Mouse (Mus musculus) lung, embryonic 15.5 days (tissue): ENCODE results near the gene Rfx7. TPM values are rescaled to one million over a fixed set of nuclear protein-coding genes. Genes with fewer than 3 reads are reported as not detected.
A peak's percentile ranks its signal among the peaks of the same experiment; 100 is the strongest.

Source experiments
- ATAC-seq: fragments of 200-750 bp; cut with Nextera tagmentation; 2 replicates; pipeline ENCODE4 v1.8.0; 2017; ENCODE audit warnings: moderate number of reproducible peaks, borderline replicate concordance; ENCODE audit not compliant: low FRiP score, low TSS enrichment; ENCODE audit errors: extremely low read depth
- H3K27ac ChIP-seq: fragments of 300-500 bp; sonication (generic); 2 replicates; pipeline ENCODE4 v1.5.1; 2015; ENCODE audit warnings: moderate library complexity, mild to moderate bottlenecking, inconsistent platforms
- H3K27me3 ChIP-seq: fragments of 300-500 bp; sonication (generic); 2 replicates; pipeline ENCODE4 v1.6.1; 2015; ENCODE audit warnings: inconsistent platforms
- H3K36me3 ChIP-seq: fragments of 300-500 bp; sonication (generic); 2 replicates; pipeline ENCODE4 v1.6.1; 2015; ENCODE audit warnings: inconsistent platforms
- H3K4me1 ChIP-seq: fragments of 300-500 bp; sonication (generic); 2 replicates; pipeline ENCODE4 v1.6.1; 2015; ENCODE audit warnings: inconsistent platforms
- H3K4me2 ChIP-seq: fragments of 300-500 bp; sonication (generic); 2 replicates; pipeline ENCODE4 v1.6.1; 2015; ENCODE audit warnings: inconsistent platforms, mild to moderate bottlenecking, moderate library complexity
- H3K4me3 ChIP-seq: fragments of 300-500 bp; sonication (generic); 2 replicates; pipeline ENCODE4 v1.5.1; 2015; ENCODE audit warnings: mild to moderate bottlenecking, inconsistent platforms
- H3K9ac ChIP-seq: fragments of 300-500 bp; sonication (generic); 2 replicates; pipeline ENCODE4 v1.6.1; 2015; ENCODE audit warnings: inconsistent platforms
- H3K9me3 ChIP-seq: fragments of 300-500 bp; sonication (generic); 2 replicates; pipeline ENCODE4 v1.6.1; 2016; ENCODE audit warnings: inconsistent platforms
- WGBS: fragments of 180-500 bp; shearing (Covaris S2); methylation state at CpG from one replicate; pipeline ENCODE4 v1.1.7; 2015; 5-methylcytosine and 5-hydroxymethylcytosine counted together
- polyA plus RNA-seq: library from polyadenylated mRNA; unstranded; fragments of >200 nt; fragmentation: Nextera tagmentation; extraction: Ambion mirVana; gene quantifications from 2 replicates; pipeline ENCODE4 v1.2.1, GENCODE M21; 2015

Rfx7 gene
- polyA plus RNA-seq: 9.0 TPM in 2 replicates

GRCm38 (mm10) chr9:72531996-72532380 lies at the start of gene Rfx7:
TSS of gene Rfx7 (plus strand) at chr9:72532240.
- H3K27me3 ChIP-seq: no peaks in the 10 kb centered on the region
- H3K4me2 ChIP-seq: peak within 1 kb of the TSS; percentile 78
- H3K9ac ChIP-seq: peak within 1 kb of the TSS; percentile 98
- H3K4me3 ChIP-seq: peak within 1 kb of the TSS; percentile 96
- H3K36me3 ChIP-seq: no peaks in the 10 kb centered on the region
- H3K9me3 ChIP-seq: no peaks in the 10 kb centered on the region
- under 1% methylated on average over 27 of the region's 63 CpGs for WGBS
- H3K27ac ChIP-seq: peak within 1 kb of the TSS; percentile 100
- H3K4me1 ChIP-seq: peaks cover 12% of the 10 kb centered on the region
- peak; percentile 88 for ATAC-seq

DNA sequence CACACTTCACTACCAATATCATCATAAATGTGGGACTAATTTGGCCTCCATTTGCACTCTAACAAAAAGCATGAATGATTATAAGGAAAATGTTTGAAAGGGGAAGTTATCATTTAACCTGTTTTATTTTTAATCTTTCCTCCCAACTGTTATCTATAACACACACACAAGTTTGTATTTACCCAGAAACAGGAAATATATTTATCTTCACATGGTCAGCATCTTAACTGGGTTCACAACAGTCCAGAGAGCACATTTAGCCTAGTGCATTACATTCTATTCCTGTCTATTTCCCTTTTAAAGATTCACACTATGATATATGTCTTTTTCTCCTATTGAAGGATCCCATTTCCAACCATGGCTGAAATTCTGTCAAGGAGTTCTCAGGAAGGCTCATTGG lies 43.5 kb upstream of the Rfx7 start:
- ATAC-seq: no peak
- peaks cover 7% of the 10 kb centered on the region; the same call in 1 of the 2 replicates for H3K36me3 ChIP-seq
- H3K4me3 ChIP-seq: no peak overlapping the region
- peaks cover 10% of the 10 kb centered on the region for H3K4me1 ChIP-seq
- no peaks in the 10 kb centered on the region for H3K27me3 ChIP-seq
- no peak overlapping the region for H3K4me2 ChIP-seq
- no peaks in the 10 kb centered on the region for H3K9me3 ChIP-seq
- no peak overlapping the region for H3K9ac ChIP-seq
- no peak overlapping the region for H3K27ac ChIP-seq

DNA sequence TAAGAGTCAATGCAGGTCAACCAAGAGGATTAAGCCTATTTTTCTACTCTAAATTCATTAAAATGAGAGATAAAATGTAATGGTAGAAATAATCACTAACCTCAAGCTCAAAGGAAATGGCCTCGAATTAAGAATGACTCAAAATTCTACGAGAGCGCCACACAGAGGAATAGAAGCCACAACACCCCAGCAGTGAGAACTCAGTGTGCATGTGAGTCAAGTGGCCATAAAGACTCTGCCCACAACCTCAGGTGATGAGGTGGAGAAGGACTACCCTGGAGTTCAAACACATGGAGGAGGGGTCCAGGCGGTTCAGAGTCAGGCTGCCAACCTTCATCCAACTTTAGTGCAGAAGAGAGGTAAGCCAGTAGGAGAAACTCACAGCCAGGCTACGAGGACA lies 42.9 kb upstream of the Rfx7 start:
- Histone ChIP-seq H3K27me3 (no peaks in the 10 kb centered on the region), H3K9ac (no peak overlapping the region), H3K9me3 (no peaks in the 10 kb centered on the region), H3K4me3 (no peak overlapping the region), H3K36me3 (0 out of 2 replicates have a peak, but pooled peaks cover 3% of the 10 kb centered on the region), H3K27ac (no peak overlapping the region), H3K4me2 (no peak overlapping the region), H3K4me1 (peaks cover 10% of the 10 kb centered on the region)
- 95% methylated on average over 5 of the region's 5 CpGs for WGBS
- no peak for ATAC-seq

GRCm38 (mm10) chr9:72491559-72492193 lies 40.4 kb upstream of the Rfx7 start:
- Histone ChIP-seq H3K36me3 (0 out of 2 replicates have a peak, but pooled peaks cover 3% of the 10 kb centered on the region), H3K4me2 (peak overlapping the region; percentile 89), H3K27ac (peak overlapping the region; percentile 77), H3K4me3 (peak overlapping the region; percentile 60), H3K27me3 (no peaks in the 10 kb centered on the region), H3K9me3 (no peaks in the 10 kb centered on the region), H3K4me1 (peaks cover 10% of the 10 kb centered on the region), H3K9ac (peak overlapping the region; percentile 58)
- ATAC-seq: peak; percentile 97
- under 1% methylated on average over 32 of the region's 32 CpGs for WGBS

DNA sequence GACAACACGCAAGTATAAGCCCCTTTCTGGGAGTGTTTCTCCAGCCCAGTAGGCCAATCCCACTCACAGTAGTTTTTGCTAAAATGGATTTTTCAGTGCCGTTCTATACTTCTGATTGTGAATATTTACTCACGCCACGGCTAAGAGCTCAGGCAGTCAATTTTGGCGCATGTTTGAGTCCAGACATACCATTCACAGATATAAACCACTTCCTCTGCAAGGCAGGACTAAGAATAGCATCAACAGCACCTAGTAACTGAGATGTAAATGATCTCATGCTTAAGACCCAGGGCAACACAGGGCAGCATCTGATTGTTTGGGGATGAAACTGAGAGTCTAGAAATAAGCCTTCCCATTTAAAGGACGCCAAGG lies 39.9 kb upstream of the Rfx7 start, which contains the start of gene Tex9:
TSS of gene Tex9 (minus strand) at position 19 of the 372 bp plus-strand sequence.
- peak; percentile 35 for ATAC-seq
- no peaks in the 10 kb centered on the region for H3K9me3 ChIP-seq
- H3K27me3 ChIP-seq: no peaks in the 10 kb centered on the region
- WGBS: 8% methylated on average over 6 of the region's 6 CpGs
- peak within 1 kb of the TSS; percentile 58 for H3K9ac ChIP-seq
- H3K36me3 ChIP-seq: no peaks in the 10 kb centered on the region
- peak within 1 kb of the TSS; percentile 89 for H3K4me2 ChIP-seq
- peaks cover 10% of the 10 kb centered on the region for H3K4me1 ChIP-seq
- H3K4me3 ChIP-seq: peak within 1 kb of the TSS; percentile 60
- H3K27ac ChIP-seq: peak within 1 kb of the TSS; percentile 77

- Histone ChIP-seq H3K9ac (no peak overlapping the region), H3K9me3 (no peaks in the 10 kb centered on the region), H3K4me1 (peaks cover 10% of the 10 kb centered on the region), H3K36me3 (no peaks in the 10 kb centered on the region), H3K4me2 (no peak overlapping the region), H3K4me3 (no peak overlapping the region), H3K27ac (no peak overlapping the region), H3K27me3 (no peaks in the 10 kb centered on the region)
- no peak for ATAC-seq
- WGBS: 85% methylated on average over 2 of the region's 2 CpGs
Observed at GRCm38 (mm10) chr9:72493465-72493864, 38.6 kb upstream of the Rfx7 start.

GRCm38 (mm10) chr9:72493984-72494685 lies 37.9 kb upstream of the Rfx7 start:
- Histone ChIP-seq H3K9me3 (no peaks in the 10 kb centered on the region), H3K27me3 (no peaks in the 10 kb centered on the region), H3K36me3 (no peaks in the 10 kb centered on the region), H3K4me1 (peaks cover 10% of the 10 kb centered on the region), H3K4me3 (no peak overlapping the region), H3K4me2 (no peak overlapping the region), H3K9ac (no peak overlapping the region), H3K27ac (no peak overlapping the region)
- no peak for ATAC-seq
- 75% methylated on average over 3 of the region's 3 CpGs for WGBS

GRCm38 (mm10) chr9:72496691-72497090 lies 35.3 kb upstream of the Rfx7 start:
- Histone ChIP-seq H3K27ac (no peak overlapping the region), H3K27me3 (no peaks in the 10 kb centered on the region), H3K36me3 (no peaks in the 10 kb centered on the region), H3K4me3 (no peak overlapping the region), H3K4me2 (no peak overlapping the region), H3K9ac (no peak overlapping the region), H3K9me3 (no peaks in the 10 kb centered on the region), H3K4me1 (peaks cover 6% of the 10 kb centered on the region)
- ATAC-seq: no peak
- 65% methylated on average over 2 of the region's 2 CpGs for WGBS

DNA sequence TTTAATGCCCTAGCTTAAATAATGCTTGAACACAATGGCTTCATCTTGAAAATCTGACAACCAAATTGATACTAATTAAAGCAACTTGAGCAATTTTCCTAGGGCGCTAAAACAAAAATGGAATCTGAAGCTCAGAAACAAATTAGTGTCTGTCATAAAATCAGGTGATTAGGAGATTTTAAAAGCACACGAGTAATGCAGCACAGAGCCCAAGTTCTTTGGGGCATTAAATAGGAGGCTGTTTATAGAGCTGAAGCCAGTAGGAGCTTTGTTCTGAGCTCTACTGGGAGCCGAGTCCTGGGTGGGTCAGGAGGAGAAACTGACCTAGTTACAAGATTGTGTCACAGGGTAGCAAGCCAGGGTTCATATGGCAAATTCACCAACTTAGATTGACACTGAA lies 34.9 kb upstream of the Rfx7 start:
- no peak for ATAC-seq
- no peaks in the 10 kb centered on the region for H3K27me3 ChIP-seq
- WGBS: 76% methylated on average over 3 of the region's 3 CpGs
- no peaks in the 10 kb centered on the region for H3K36me3 ChIP-seq
- H3K4me1 ChIP-seq: peaks cover 3% of the 10 kb centered on the region
- H3K9ac ChIP-seq: no peak overlapping the region
- H3K9me3 ChIP-seq: no peaks in the 10 kb centered on the region
- H3K4me3 ChIP-seq: no peak overlapping the region
- no peak overlapping the region for H3K27ac ChIP-seq
- no peak overlapping the region for H3K4me2 ChIP-seq

DNA sequence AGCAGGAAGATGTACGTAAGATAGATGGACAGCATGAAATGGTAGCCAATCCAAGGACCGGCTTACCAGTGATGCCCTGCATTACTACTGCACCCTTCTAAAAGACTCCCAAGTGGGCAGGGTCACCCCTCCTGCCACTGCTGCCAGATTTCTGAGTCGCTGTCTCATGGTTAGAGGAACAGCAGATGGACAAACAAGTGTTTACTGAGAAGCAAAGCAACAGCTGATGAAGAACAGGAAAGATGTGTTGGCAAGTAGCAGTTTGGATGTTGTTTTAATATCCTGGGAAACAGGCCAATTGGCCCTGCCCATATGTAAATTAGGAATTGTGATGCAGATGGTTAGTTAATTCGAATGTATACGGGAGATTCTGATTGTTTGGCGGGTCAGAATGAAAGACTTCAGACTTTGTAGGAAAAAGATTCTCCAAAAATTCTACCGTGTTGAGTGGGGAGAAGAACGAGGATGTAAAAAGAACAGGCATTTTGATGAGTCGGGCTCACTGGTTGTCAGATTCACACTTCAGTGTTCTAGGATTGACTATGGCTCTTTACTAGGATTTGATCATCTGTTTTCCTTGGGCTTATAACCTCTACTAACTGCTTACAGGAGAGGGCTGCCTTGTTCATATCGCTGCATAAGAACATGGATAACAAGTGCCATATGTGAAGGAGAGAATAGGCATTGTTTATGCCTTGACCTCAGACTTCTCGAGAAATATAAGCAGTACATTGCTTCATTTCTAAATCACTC lies 19.6 kb upstream of the Rfx7 start:
- Histone ChIP-seq H3K4me2 (no peak overlapping the region), H3K27ac (no peak overlapping the region), H3K27me3 (no peaks in the 10 kb centered on the region), H3K4me3 (no peak overlapping the region), H3K36me3 (no peaks in the 10 kb centered on the region), H3K9ac (no peak overlapping the region), H3K9me3 (no peaks in the 10 kb centered on the region), H3K4me1 (no peaks in the 10 kb centered on the region)
- no peak for ATAC-seq
- WGBS: 54% methylated on average over 11 of the region's 11 CpGs

DNA sequence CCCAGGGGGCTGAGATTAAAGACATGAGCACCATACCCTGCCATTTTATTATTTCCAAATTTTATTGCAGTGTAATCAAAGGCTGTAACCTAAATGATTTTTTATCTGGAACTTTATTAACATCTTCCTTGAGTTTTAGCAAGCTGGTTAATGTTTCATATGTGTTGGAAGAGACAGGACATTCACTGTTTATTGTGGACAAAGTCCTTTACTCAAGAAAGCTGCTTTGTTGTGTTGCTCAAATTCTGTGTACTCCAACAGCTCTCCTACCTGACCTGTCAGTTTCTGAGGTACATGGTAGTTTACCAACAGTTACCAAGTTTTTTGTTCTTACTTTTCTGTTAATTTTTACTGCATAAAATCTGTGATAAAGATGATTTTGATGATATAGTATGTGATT lies 16.7 kb upstream of the Rfx7 start:
- no peak for ATAC-seq
- no peak overlapping the region for H3K9ac ChIP-seq
- H3K4me2 ChIP-seq: no peak overlapping the region
- no peak overlapping the region for H3K4me3 ChIP-seq
- no peaks in the 10 kb centered on the region for H3K36me3 ChIP-seq
- no peaks in the 10 kb centered on the region for H3K9me3 ChIP-seq
- no peak overlapping the region for H3K27ac ChIP-seq
- H3K27me3 ChIP-seq: no peaks in the 10 kb centered on the region
- no peaks in the 10 kb centered on the region for H3K4me1 ChIP-seq

- no peak overlapping the region for H3K4me3 ChIP-seq
- no peaks in the 10 kb centered on the region for H3K27me3 ChIP-seq
- H3K4me2 ChIP-seq: no peak overlapping the region
- H3K36me3 ChIP-seq: no peaks in the 10 kb centered on the region
- H3K4me1 ChIP-seq: no peaks in the 10 kb centered on the region
- no peak overlapping the region for H3K9ac ChIP-seq
- no peak for ATAC-seq
- H3K27ac ChIP-seq: no peak overlapping the region
- no peaks in the 10 kb centered on the region for H3K9me3 ChIP-seq
Observed at GRCm38 (mm10) chr9:72519246-72519645, 12.8 kb upstream of the Rfx7 start.
